ENCODE assay signal across 8 mouse cellular contexts in the genomic region with DNA sequence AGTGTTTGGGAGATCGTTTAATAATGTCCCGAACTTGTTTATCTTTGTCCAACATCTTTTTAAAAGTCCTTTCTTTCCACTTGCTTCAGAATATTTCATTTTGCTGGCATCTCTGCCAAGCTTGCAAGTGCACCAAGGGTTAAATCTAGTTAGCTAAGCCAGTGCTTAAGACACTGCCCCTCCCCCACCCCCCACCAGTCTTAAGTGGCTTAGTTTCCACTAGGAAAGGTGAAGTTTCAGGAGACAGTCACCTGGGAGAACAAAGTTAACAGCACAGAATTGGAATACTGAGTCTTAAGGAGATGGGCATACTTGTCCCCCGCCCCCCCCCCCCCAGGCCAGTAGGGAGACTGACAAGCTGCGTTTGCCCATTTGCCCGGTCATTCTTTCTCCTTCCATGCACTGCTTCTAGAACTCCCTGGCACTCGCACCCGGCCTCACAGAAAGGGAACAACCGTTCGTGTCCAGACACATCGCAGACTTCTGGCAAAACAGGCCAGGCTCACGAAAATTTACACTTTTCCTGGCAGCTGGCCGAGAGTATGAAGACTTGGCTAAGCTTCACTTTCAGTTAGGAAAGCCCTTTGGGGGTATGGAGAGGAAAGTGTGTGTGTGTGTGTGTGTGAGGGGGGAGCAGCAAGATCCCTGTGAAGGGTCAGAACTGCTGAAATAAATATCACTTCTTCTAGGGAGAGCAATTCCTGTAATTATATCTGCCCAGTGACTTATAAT.
DNase-seq lines count a peak whose midpoint lies in the region; ATAC-seq and TF ChIP-seq lines count a peak whose summit lies in the region.

No protein-coding gene starts in this region.

- peaks cover 11% of the 10 kb centered on the region; the same call in 1 of the 2 replicates for H3K4me1 ChIP-seq in lung, embryonic 14.5 days (ENCODE audit: insufficient read depth)
- no peaks in the 10 kb centered on the region for H3K4me1 ChIP-seq in hindbrain, embryonic 16.5 days (ENCODE audit: control insufficient read depth, insufficient read depth, low read depth, low read length)
- H3K4me1 ChIP-seq in neural tube, embryonic 15.5 days, result peaks cover 14% of the 10 kb centered on the region; the same call in 1 of the 2 replicates

- peak overlapping the region; percentile 19; the same call in 1 of the 2 replicates for H3K27ac ChIP-seq in lung, embryonic 14.5 days (ENCODE audit: low read depth)
- H3K27ac ChIP-seq in hindbrain, embryonic 16.5 days (ENCODE audit: low read depth, low read length), result no peak overlapping the region
- H3K27ac ChIP-seq in neural tube, embryonic 15.5 days (replicated peaks), result no peak overlapping the region

- peak; percentile 85 for DNase-seq in lung, embryonic 14.5 days
- no peak for DNase-seq in lung, adult 18-20 months
- peak; percentile 78 for DNase-seq in fat pad, adult 2 months (ENCODE audit: extremely low read depth, low read depth, low spot score)
- DNase-seq in left cerebral cortex, postnatal 36 days (ENCODE audit: low spot score in 2 of 2), result no peak
- no peak for DNase-seq in frontal cortex, postnatal 25 days (ENCODE audit: low spot score in 2 of 2)
- DNase-seq in layer of hippocampus, adult 8-10 months (ENCODE audit: low spot score in 2 of 2), result no peak

- H3K4me2 ChIP-seq in lung, embryonic 14.5 days, result peak overlapping the region; percentile 37; the same call in 1 of the 2 replicates
- H3K4me2 ChIP-seq in hindbrain, embryonic 16.5 days (ENCODE audit: low read length), result no peak overlapping the region
- H3K4me2 ChIP-seq in neural tube, embryonic 15.5 days, result no peak overlapping the region

- intact Hi-C loops in left cerebral cortex, postnatal 36 days (cut with DNase I), result no loop called here

- ATAC-seq in lung, embryonic 14.5 days (ENCODE audit: insufficient read depth), result peak; percentile 50; the same call in 1 of the 2 replicates
- peak; percentile 38; the same call in 1 of the 2 replicates for ATAC-seq in hindbrain, embryonic 16.5 days
- 0 out of 2 replicates have a peak, but pooled peaks have one; percentile 38 for ATAC-seq in neural tube, embryonic 15.5 days (ENCODE audit: low FRiP score)

- no peak overlapping the region for H3K4me3 ChIP-seq in lung, embryonic 14.5 days (ENCODE audit: low read depth, low read length)
- no peak overlapping the region for H3K4me3 ChIP-seq in hindbrain, embryonic 16.5 days (ENCODE audit: low read length)
- no peak overlapping the region for H3K4me3 ChIP-seq in neural tube, embryonic 15.5 days (replicated peaks)

- no peaks in the 10 kb centered on the region for H3K36me3 ChIP-seq in lung, embryonic 14.5 days (ENCODE audit: insufficient read depth)
- H3K36me3 ChIP-seq in hindbrain, embryonic 16.5 days (ENCODE audit: control insufficient read depth, insufficient read depth, low read length), result no peaks in the 10 kb centered on the region
- no peaks in the 10 kb centered on the region for H3K36me3 ChIP-seq in neural tube, embryonic 15.5 days

- no peaks in the 10 kb centered on the region for H3K27me3 ChIP-seq in lung, embryonic 14.5 days (ENCODE audit: insufficient read depth, low read length)
- H3K27me3 ChIP-seq in hindbrain, embryonic 16.5 days (replicated peaks; ENCODE audit: control insufficient read depth, insufficient read depth, low read length), result no peaks in the 10 kb centered on the region
- 0 out of 2 replicates have a peak, but pooled peaks cover 2% of the 10 kb centered on the region for H3K27me3 ChIP-seq in neural tube, embryonic 15.5 days (replicated peaks)

- 17% methylated on average over 12 of the region's 12 CpGs for WGBS in lung, embryonic 14.5 days
- 31% methylated on average over 12 of the region's 12 CpGs for WGBS in hindbrain, embryonic 16.5 days
- WGBS in neural tube, embryonic 15.5 days, result 26% methylated on average over 12 of the region's 12 CpGs

- TF ChIP-seq CTCF in lung, embryonic 14.5 days (IDR thresholded peaks at IDR 0.05; ENCODE audit: low read depth), result no peak

- no peaks in the 10 kb centered on the region for H3K9me3 ChIP-seq in lung, embryonic 14.5 days (ENCODE audit: low read depth, low read length)
- H3K9me3 ChIP-seq in hindbrain, embryonic 16.5 days (ENCODE audit: control insufficient read depth, low read length), result no peaks in the 10 kb centered on the region
- no peaks in the 10 kb centered on the region for H3K9me3 ChIP-seq in neural tube, embryonic 15.5 days (replicated peaks)

- no peak overlapping the region for H3K9ac ChIP-seq in lung, embryonic 14.5 days
- no peak overlapping the region for H3K9ac ChIP-seq in hindbrain, embryonic 16.5 days (ENCODE audit: low read depth, low read length)
- H3K9ac ChIP-seq in neural tube, embryonic 15.5 days (replicated peaks), result no peak overlapping the region

Comparison
In these comparisons a context has a peak if more than half of its experiments do, and no peak if none do; other contexts are left out.
1. DNase-seq: peak in lung, embryonic 14.5 days (single experiment) and fat pad, adult 2 months (single experiment); none in lung, adult 18-20 months (0 of 2), left cerebral cortex, postnatal 36 days (0 of 2), frontal cortex, postnatal 25 days (0 of 2) and layer of hippocampus, adult 8-10 months (0 of 2).
2. Peak in every context shown above with its lines, with median percentiles within 50 percentile points of each other: ATAC-seq.